Mouse (Mus musculus) left cerebral cortex, adult 18-20 months (tissue): ENCODE measurements around the gene Gucd1. TPM values are rescaled to one million over a fixed set of nuclear protein-coding genes. Genes with fewer than 3 reads are reported as not detected.
"Not testable (repeated sequence)": the region's sequence is repeated elsewhere in the genome, so short reads cannot be mapped to it uniquely, and the experiment has no call there.

Source experiments
- DNase-seq, 2 experiments: peaks; one replicate each; pipeline ENCODE4 v3.0.0; 2021 to 2022; ENCODE audit warnings: low spot score in 2 of 2, mixed read lengths in 1 of 2
- total RNA-seq, 2 experiments: library from RNA; stranded (reverse); gene quantifications; 2 replicates each; pipeline ENCODE4 v1.2.3; 2021

Gene Gucd1
- total RNA-seq, 2 experiments from 2014 or later: 15.3 to 15.9 TPM

- no peak for DNase-seq
Observed at GRCm38 (mm10) chr10:75400958-75401357, 116.8 kb downstream of the Gucd1 start, which contains the start of gene Upb1. Upb1 (plus strand) TSS chr10:75401115.

GRCm38 (mm10) chr10:75396966-75397365 is 120.8 kb downstream of the Gucd1 start:
- no peak for DNase-seq

- no peak for DNase-seq
Observed at GRCm38 (mm10) chr10:75394796-75395195, 123.0 kb downstream of the Gucd1 start.

- no peak for DNase-seq
Observed at GRCm38 (mm10) chr10:75390832-75391231, 126.9 kb downstream of the Gucd1 start.

GRCm38 (mm10) chr10:75390156-75390555 is 127.6 kb downstream of the Gucd1 start:
- DNase-seq: no peak

GRCm38 (mm10) chr10:75378688-75379087 is 139.1 kb downstream of the Gucd1 start:
- no peak for DNase-seq

- not testable (repeated sequence) for DNase-seq
Observed at GRCm38 (mm10) chr10:75373655-75374351, 144.0 kb downstream of the Gucd1 start.

GRCm38 (mm10) chr10:75365231-75365633 is 152.5 kb downstream of the Gucd1 start:
- DNase-seq: no peak

- DNase-seq: no peak
Observed at GRCm38 (mm10) chr10:75364796-75365195, 153.0 kb downstream of the Gucd1 start.

GRCm38 (mm10) chr10:75364214-75364690 is 153.5 kb downstream of the Gucd1 start:
- not testable (repeated sequence) for DNase-seq

GRCm38 (mm10) chr10:75355341-75355740 is 162.4 kb downstream of the Gucd1 start:
- DNase-seq: no peak

- DNase-seq: not testable (repeated sequence)
Observed at GRCm38 (mm10) chr10:75353838-75354241, 163.9 kb downstream of the Gucd1 start.

- no peak for DNase-seq
Observed at GRCm38 (mm10) chr10:75352541-75352940, 165.2 kb downstream of the Gucd1 start.

- no peak for DNase-seq
Observed at GRCm38 (mm10) chr10:75350564-75350963, 167.2 kb downstream of the Gucd1 start.

GRCm38 (mm10) chr10:75345265-75345664 is 172.5 kb downstream of the Gucd1 start:
- no peak for DNase-seq

- DNase-seq: not testable (repeated sequence)
Observed at GRCm38 (mm10) chr10:75344563-75344962, 173.2 kb downstream of the Gucd1 start.

- no peak for DNase-seq
Observed at GRCm38 (mm10) chr10:75341936-75342335, 175.8 kb downstream of the Gucd1 start.

- DNase-seq: no peak
Observed at GRCm38 (mm10) chr10:75339377-75339776, 178.4 kb downstream of the Gucd1 start.

- DNase-seq: no peak
Observed at GRCm38 (mm10) chr10:75338852-75339251, 178.9 kb downstream of the Gucd1 start.

- DNase-seq: no peak
Observed at GRCm38 (mm10) chr10:75337231-75337630, 180.5 kb downstream of the Gucd1 start.

GRCm38 (mm10) chr10:75335075-75335474 is 182.7 kb downstream of the Gucd1 start:
- no peak for DNase-seq

GRCm38 (mm10) chr10:75334175-75334574 is 183.6 kb downstream of the Gucd1 start:
- no peak for DNase-seq

GRCm38 (mm10) chr10:75333176-75333776 is 184.5 kb downstream of the Gucd1 start:
- DNase-seq: no peak
